Mouse (Mus musculus): ENCODE measurements at regions not wholly inside any gene's neighbourhood (a gene's known extent, or its start where the extent isn't known, plus 50 kb on each side); places are given as distances from the start of the nearest gene placed in this dataset.

DNA sequence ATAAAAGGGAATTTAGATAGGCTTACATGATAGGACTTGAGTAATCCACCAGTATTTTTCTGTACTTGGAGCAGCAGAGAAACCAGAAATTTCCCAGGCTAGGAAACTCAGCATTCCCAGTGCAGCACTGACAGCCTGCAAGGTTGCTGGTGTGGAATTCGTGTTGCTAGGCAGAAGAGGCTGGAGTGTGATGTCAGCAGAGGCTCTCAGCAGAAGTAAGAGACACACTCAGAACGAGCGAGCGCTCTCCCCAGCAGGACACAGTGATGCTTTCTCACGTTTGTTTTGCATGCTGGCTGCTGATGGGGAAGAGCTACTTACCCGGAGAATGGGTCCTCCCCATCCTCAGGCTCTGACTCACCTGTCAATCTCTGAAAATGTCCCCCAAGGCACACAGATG lies 104.7 kb downstream of the Dusp6 start:
- no peak for DNase-seq (ENCODE audit: low spot score in 2 of 2)

DNA sequence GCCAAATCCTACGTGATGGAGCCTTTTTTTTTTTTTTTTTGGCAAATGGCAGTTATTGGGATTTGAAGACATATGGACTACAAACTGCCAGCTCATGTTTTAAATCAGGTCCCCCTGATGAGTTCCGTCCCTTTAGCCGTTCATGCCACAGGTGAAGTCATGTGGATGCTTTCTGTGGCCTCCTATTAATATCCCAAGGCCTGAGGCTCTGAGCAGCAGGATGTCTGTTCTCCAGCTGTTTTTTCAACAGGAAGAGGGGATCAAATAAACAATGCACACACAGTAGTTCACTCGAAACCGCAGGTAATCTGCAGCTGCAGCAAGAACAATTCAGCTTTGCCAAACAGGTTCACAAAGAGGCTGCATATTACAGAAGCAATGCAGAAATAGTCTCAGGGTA lies 112.1 kb downstream of the Dusp6 start:
- DNase-seq (ENCODE audit: low spot score in 2 of 2) = no peak

DNA sequence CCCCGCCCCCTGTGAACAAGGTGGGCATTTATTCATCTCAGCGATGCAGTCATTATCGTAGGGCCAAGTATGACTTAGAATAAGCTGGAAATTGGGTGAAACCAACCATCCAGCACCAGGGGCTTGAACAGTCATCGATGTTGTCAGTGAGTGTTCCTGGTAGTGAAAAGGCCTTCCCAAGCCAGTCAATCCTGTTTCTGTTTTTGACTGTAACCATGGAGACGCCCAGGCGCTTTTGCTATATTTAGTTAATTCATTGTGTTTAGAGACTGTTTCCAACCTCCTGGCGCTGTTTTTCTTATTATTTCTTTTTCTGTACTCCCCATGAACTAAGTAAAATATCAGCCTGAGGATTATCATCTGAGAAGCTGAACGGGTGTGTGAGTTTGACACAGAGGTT lies 113.4 kb downstream of the Dusp6 start:
- no peak for DNase-seq (ENCODE audit: low spot score in 2 of 2)

DNA sequence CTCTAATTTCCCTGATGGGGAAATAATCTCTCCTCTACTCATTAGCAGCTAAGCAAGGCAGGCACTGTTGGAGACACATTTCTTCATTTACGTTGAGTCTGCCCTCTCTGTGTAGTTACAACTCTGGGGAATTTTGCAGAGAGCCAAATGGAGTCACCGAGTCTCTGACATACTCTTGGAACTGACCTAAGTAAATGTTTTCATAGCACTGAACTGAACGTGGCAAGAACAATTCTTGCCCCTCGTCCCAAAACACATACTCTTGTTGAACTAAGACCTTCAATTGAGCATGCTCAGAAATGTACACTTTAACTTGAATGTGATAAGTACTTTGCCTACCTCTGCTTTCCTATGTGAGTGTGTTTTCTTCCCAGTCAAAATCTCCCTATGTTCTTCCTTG lies 114.5 kb downstream of the Dusp6 start:
- DNase-seq (ENCODE audit: low spot score in 2 of 2) = no peak

DNA sequence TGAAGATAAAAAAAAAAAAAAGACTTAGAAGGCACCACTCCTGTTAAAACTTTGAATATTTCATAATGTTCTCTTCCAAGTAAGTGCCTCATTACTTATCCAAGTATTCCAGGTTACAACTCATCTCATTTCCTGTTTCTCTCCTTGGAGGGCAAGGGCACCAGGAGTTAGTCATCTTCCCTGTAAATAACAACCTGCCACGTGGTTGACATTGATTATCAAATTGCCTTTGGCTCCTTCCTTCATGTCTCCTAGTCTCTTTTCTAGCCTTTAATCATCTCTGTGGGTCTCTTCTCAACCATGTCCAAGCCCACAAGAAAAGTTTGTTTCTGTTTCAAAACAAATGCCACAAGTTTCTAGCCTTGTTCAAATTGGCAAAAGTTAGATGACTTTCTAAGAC lies 116.1 kb downstream of the Dusp6 start:
- DNase-seq (ENCODE audit: low spot score in 2 of 2) = no peak

DNA sequence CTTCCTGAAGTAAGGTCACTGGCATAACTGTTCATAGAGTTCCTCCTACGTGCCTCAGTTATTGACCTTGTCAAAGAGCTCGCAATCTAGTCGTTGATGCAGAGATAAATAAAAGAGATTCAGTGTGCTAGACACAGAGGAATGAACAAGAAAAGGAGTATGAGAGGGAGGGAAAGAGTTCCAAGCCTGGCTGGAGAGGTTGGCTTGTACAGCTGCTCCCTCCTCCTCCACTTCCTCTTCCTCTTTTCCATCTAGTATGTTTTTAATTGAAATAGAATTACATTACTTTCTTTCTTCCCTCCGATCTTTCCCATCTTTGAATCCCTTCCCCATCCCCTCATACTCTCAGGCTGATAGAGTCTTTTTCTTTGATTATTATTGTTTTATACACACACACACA lies 117.1 kb downstream of the Dusp6 start:
- no peak for DNase-seq (ENCODE audit: low spot score in 2 of 2)

DNA sequence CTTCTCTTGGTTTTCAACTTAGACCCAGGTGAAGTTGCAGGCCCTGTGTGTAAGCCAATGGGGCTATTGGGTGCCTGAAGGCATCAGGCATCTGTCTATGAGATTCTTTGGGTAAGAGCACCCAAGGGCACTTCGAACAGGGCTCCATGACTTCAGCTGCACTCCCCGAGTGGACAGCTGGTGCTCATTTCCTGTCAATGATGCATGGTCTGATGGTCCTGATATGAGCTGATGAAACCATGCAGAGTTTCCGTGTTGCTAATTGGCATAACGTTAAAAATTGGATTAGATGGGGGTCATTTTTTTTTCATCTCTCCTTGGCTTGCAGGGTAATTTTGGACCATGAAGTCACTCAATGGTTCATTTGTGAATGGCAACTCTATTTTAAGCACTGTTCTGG lies 120.0 kb downstream of the Dusp6 start:
- no peak for DNase-seq (ENCODE audit: low spot score in 2 of 2)

DNA sequence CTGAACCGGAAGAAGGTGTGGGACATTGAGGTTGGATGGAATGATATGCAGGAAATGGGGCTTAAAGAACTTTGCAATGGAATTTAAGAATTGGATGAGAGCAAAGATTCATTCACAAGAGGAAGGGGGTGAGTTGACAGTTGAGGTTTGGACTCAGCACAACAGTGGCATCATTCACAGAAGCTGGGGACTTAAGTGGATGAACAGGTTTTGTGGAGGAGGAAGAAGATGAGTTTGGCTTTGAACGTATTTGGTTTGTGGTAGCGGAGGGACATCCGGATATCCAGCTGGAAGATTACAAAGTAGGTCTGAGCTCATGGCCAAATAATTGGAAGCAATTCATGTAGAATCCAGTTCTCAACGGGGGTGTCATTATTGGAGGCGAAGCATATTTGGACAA lies 121.3 kb downstream of the Dusp6 start:
- no peak for DNase-seq (ENCODE audit: low spot score in 2 of 2)

DNA sequence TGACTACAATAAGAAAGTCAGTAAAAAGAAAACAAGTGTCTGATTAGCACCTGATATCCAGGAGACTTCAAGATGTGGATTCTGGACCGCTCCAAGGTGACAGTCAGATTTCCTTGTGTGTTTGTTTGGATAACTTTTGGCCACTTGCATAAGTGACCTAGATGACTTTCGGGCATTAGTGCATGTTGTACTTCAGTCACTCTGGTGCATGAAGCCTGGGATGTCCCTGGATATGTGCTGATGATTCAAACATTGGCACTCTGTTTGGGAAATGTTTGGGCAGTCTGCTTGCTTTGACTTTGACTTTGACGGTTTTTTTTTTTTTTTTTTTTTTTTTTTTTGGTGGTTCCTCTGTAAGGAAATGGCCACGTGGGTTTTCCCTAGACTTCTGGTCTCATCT lies 121.8 kb downstream of the Dusp6 start:
- no peak for DNase-seq (ENCODE audit: low spot score in 2 of 2)

DNA sequence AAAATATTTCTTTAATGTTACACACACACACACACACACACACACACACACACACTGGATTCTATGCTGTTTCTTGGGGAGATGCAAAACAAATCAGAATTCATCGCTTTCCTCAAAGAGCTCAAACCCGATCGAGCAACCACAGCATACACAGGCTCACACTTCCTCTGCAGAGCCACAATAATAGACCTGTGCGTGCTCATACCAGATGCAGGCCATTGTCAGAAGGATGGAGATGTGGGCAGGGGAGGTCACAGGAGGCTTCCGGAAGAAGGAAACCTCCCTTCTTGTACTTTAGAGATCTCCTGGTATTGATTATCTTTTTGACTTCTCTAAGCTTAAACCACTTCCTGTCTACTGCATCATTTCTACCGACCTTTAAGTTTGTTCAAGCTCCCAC lies 122.8 kb downstream of the Dusp6 start:
- DNase-seq (ENCODE audit: low spot score in 2 of 2) = no peak

DNA sequence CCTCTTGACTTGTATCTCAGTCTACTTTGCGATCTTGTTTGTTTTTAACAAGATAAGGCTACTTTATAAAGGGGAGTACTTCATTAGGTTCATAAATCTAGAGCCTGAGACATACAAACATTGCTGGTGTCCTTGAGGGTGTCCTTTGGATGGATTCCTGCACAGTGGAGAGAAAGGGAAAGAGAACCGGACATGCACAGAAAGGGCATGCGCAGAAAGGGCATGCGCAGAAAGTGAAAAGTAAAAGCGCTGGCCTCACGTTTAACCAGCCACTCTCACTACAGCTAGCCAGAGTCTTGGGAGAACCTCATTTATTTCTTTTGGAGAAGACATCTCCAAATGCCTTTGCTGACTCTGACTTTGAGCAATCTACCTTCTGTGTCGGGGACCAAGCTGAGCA lies 125.5 kb downstream of the Dusp6 start:
- DNase-seq (ENCODE audit: low spot score in 2 of 2) = no peak

DNA sequence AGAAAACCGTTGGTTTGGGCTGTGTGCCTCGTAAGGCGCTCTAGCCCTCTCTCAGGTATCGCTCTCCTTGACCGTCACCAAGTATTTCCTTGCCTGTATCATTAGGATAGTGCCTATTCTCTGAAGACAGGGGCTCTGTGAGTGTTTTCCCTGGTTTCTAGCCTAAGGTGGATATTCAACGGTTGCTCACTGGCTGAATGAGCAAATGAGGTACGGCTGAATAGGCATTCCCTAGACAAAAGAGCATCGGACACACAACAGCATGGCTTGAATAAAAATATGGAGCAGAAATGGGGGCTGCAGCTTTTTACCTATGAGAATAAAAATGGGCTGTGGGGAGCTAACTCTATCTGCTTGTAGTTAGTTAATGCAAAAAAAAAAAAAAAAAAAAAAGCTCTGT lies 126.0 kb downstream of the Dusp6 start:
- DNase-seq (ENCODE audit: low spot score in 2 of 2) = no peak

DNA sequence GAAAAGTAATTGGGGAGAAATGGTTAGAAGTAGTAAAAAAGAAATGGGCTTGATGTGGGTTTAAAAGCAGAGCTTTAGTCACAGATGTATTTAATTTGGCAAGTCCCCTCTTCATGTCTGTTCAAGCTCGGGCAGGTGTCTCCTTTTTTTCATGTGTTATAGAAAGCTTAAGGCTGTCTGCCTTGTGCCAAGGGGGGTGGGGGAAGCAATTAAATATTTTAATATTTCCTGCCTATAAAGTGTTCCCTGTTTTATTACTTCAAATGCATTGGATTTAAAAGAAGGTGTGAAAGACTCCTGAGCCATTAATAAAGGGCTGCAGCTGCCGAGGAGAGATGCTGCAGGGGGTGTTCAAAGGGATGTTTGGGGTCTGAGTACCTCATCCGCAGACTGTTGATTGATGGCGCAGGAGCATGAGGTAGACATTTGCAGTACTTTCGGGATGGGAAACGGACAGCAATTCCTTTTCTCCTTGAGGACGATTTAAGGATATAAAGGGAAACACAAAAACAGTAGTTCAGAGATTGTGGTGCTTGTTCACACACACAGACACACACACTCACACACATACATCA lies 127.7 kb downstream of the Dusp6 start:
- DNase-seq (ENCODE audit: low spot score in 2 of 2) = no peak

DNA sequence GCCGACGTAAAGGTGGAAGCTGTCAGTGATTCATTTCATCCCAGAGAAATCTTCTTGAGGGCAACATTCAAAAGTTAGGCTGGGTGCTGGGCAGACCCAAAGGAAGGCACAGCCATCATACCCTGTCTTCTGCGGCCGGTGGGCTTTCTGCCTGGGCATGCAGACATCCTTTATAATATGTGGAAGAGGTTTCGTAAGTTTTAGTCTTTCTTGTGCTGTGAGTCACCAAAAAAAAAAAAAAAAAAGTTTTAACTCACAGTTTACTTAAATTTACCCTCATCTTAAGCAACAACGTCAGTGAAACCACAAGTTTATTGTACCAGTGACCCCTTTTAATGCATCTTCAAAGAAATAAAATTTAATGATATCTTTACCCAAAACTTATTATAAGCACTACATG lies 128.7 kb downstream of the Dusp6 start:
- no peak for DNase-seq (ENCODE audit: low spot score in 2 of 2)

DNA sequence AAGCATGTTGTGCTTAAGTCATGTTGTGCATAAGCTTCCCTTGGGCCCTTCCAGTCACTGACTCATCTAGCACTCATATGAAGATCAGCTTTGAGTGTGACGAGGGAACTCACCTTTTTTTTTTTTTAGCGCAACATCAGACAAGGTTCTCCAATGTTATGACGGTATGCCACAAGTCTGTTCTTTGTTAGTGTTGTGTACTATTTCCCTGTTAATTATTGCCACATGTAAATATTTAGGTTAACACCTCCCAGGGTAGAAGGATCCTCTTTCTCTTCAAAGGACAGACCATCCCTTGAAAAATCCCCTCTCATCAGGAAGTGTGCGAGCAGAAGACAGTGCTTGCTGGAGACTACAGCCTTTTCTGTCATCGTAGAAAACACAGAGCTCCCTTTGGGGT lies 129.9 kb downstream of the Dusp6 start:
- no peak for DNase-seq (ENCODE audit: low spot score in 2 of 2)

DNA sequence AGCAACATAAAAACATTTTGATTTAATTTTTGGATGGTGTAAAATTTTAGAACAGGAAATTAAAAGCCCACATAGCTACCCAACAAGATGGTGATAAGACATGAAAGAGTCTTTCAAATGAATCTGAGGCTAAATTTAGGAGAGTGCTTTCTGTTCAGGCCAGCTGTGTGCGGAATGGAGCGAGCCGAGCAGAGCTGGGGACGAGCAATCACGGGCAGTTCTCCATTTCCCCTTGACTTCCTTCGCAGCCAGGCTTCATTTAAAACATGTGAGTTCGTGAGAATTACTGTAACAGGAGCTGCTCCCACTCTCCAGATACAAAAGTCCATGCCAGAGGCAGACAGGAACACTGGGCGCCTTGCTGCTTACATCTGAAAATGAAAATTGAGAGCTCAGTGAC lies 130.5 kb downstream of the Dusp6 start:
- DNase-seq (ENCODE audit: low spot score in 2 of 2) = no peak

DNA sequence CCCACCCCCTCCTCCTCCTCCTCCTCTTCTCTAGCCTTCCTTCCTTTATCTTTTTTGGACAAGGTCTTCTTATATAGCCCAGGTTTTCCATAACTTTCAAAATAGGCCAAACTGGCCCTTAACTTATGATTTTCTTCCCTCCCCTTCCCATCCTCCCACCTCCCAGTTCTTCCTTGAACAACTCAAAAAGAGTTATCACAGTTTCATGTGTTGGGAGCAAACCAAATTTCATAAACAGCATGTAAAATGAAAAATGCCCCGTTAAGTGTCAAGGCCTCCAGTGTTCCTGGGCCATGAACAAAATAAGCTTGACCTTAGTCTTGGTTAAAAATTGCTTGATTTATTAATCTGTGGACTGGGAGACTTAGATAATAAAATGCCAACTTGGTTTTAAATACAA lies 132.4 kb downstream of the Dusp6 start:
- no peak for DNase-seq (ENCODE audit: low spot score in 2 of 2)

DNA sequence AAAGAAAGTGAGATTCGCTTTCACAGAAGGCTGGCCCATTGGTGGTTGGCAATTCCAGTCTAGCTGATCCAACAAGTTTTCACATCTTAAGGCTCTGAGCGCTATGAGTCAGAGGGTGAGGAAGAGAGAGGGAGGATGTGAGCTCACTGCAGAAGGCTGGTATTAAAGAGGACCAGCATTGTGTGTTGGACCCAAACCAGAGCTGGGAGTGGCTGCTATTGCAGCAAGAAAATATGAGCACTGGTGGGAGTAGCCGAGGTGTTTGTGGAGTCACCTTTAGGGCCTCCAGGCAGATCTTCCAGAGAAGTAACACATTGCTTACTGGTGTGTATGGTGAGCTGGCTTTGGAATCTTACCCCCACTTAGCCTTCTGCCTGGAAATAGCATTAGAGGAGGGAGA lies 133.6 kb downstream of the Dusp6 start:
- peak; percentile 17 to 26 for DNase-seq (ENCODE audit: low spot score in 2 of 2)

DNA sequence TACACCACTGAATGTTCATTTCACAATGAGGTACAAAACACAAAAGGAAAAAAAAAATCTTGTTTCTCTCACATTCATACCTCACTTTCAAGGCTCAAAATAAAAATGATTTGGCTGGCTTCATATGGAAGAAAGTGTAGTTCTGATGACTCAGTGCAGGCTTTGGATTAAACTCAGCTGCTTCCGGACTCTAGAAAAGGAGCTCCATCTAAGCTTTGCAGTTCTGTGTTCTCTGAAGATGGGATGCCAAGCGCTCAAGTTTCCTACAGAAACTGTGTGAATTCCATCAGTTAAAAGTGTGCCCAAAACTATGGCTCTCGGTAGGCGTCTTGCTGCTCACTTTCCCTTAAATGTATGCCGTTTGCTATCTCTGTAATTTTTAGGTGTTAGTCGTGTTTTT lies 137.0 kb downstream of the Dusp6 start:
- no peak for DNase-seq (ENCODE audit: low spot score in 2 of 2)

DNA sequence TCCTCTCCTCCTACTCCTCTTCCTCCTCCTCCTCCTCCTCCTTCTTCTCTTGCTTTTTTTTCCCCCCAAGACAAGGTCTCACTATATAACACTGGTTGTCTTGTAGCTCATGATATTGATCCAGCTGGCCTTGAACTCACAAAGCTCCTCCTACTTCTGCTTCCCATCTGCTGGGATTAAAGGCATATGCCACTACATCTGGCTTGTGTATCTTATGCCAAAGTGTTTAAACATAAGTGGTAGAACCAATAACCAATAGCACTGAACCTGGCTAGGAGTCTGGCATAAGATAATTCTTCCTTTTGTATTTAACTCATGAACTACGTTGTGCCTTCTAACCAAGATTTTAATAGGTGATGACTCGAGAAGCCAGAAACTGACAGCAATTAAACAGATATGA lies 143.7 kb downstream of the Dusp6 start:
- no peak for DNase-seq (ENCODE audit: low spot score in 2 of 2)

DNA sequence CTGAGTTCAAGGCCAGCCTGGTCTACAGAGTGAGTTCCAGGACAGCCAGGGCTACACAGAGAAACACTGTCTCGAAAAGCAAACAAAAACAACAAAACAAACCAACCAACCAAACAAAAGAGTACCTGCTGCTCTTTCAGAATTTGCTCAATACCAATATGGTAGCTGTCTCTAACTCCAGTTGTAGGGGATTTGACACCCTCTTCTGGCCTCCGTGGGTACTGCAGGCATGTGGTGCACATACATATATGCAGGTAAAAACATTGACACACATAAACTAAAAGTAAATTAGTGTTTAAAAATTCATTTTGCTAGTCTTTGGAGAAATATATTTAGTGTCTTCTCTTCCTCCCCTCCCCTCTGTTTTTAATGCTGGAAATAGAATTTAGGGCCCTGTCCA lies 145.8 kb downstream of the Dusp6 start:
- DNase-seq (ENCODE audit: low spot score in 2 of 2) = no peak

DNA sequence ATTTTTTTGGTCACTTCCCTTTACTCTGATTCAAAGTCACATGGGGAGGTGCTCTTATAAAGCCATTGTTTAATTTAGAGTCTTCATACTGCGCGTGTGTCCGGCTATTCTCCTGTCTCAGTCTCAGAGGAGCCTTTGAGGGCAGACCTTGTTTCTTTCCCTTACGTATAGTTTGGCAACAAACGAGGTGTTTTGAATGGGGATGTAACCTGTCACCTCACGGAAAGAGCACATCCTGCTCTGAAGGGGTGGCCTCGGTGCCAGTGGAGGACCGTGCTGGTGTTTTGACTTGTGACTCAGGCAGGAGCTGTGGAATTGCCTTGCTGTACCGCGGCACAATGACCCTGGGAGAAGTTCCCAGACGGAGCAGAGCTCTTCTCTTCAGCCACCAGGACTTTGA lies 146.7 kb downstream of the Dusp6 start:
- peak in 1 of 2 experiments; percentile 11 for DNase-seq (ENCODE audit: low spot score in 2 of 2)

DNA sequence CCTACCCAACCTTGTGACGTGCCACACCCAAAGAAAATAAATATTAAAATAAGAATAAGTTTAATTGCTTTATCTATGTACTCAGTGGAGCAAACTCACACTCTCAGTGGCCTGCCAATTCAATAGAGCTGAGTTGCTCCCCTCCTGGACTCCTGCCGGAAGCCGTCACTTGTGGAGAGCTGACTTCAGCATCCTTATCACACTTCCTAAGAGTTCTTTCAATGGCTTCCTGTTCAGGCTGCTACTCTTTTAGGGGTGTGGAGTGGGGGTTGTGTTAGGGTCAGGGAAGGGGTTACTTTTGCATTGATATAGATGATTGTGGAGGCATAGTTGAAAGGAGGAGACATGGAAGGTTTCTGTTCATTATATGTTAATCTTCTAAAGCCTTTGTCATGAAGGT lies 147.7 kb downstream of the Dusp6 start:
- DNase-seq (ENCODE audit: low spot score in 2 of 2) = no peak

DNA sequence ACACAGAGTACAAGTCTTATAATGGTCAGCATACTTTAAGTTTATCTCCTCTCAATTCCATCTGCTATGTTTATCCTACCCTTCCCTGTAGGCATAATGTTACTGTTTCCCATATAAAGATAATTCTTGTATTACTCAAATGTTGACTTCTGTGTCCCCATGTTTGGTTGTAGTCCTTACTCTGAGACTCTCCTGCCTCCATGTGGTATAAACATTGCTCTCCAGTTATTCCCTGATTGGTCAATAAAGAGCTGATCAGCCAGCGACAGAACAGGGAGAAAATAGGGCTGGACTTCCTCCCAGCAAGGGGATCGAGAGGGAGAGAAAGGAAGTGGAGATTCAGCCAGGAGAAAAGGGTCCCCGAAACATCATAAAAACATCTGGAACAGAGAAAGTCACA lies 150.4 kb downstream of the Dusp6 start:
- no peak for DNase-seq (ENCODE audit: low spot score in 2 of 2)

DNA sequence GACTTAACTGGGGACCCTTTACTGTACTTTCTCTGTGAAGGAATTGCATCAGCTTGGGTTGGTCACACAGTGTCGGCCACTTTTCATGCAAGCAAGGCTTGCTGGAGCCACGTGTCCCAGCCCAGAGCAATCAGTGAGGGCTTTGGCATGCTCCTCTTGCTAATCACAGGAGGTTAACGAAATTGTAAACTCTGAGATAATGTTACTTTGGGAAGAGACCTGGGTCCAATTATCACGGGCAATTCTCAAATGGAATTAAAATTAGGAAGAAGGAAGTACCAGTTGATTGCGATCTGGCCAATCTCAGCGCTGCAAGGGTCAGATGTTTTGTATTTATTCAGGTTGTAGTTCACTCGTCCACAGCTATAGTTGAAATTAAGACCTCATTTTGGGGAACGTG lies 153.2 kb downstream of the Dusp6 start:
- DNase-seq (ENCODE audit: low spot score in 2 of 2) = no peak
